Mouse (Mus musculus) cerebellum, adult 9-10 months (tissue): Measurements from ENCODE around the gene Plekhh3.
"Not testable (repeated sequence)": the region's sequence is repeated elsewhere in the genome, so short reads cannot be mapped to it uniquely, and the experiment has no call there.

Experiments
- DNase-seq: peaks from one replicate; pipeline ENCODE4 v3.0.0; 2022

Plekhh3 gene

GRCm38 (mm10) chr11:101149178-101150105 is 21.7 kb downstream of the Plekhh3 start:
- DNase-seq = no peak

- DNase-seq = no peak
These were observed 22.4 kb downstream of the Plekhh3 start for GRCm38 (mm10) chr11:101148751-101149150.

GRCm38 (mm10) chr11:101146377-101146776 is 24.8 kb downstream of the Plekhh3 start:
- DNase-seq = no peak

- DNase-seq = no peak
These were observed 27.6 kb downstream of the Plekhh3 start for GRCm38 (mm10) chr11:101143338-101144225.

- DNase-seq = no peak
These were observed 28.8 kb downstream of the Plekhh3 start for GRCm38 (mm10) chr11:101142215-101142967.

- DNase-seq = no peak
These were observed 30.1 kb downstream of the Plekhh3 start for GRCm38 (mm10) chr11:101141088-101141487.

GRCm38 (mm10) chr11:101140164-101140819 is 30.9 kb downstream of the Plekhh3 start:
- no peak for DNase-seq

GRCm38 (mm10) chr11:101138536-101139181 is 32.5 kb downstream of the Plekhh3 start:
- no peak for DNase-seq

- no peak for DNase-seq
These were observed 34.2 kb downstream of the Plekhh3 start for GRCm38 (mm10) chr11:101137000-101137399.

GRCm38 (mm10) chr11:101134217-101134865 is 36.8 kb downstream of the Plekhh3 start:
- DNase-seq = no peak

- no peak for DNase-seq
These were observed 38.1 kb downstream of the Plekhh3 start for GRCm38 (mm10) chr11:101133037-101133436.

- DNase-seq = no peak
These were observed 39.5 kb downstream of the Plekhh3 start for GRCm38 (mm10) chr11:101131701-101132100.

- DNase-seq = peak; percentile 84
These were observed 40.0 kb downstream of the Plekhh3 start for GRCm38 (mm10) chr11:101131187-101131586.

GRCm38 (mm10) chr11:101130056-101130756 is 40.9 kb downstream of the Plekhh3 start:
- DNase-seq = no peak

- peak; percentile 90 for DNase-seq
These were observed 42.1 kb downstream of the Plekhh3 start for GRCm38 (mm10) chr11:101128996-101129577.

GRCm38 (mm10) chr11:101127075-101127474 is 44.1 kb downstream of the Plekhh3 start:
- DNase-seq = no peak

- DNase-seq = not testable (repeated sequence)
These were observed 46.1 kb downstream of the Plekhh3 start for GRCm38 (mm10) chr11:101125008-101125407.

GRCm38 (mm10) chr11:101124494-101124893 is 46.7 kb downstream of the Plekhh3 start:
- not testable (repeated sequence) for DNase-seq

- no peak for DNase-seq
These were observed 50.5 kb downstream of the Plekhh3 start for GRCm38 (mm10) chr11:101120545-101121188.
